Mouse (Mus musculus): ENCODE measurements around the gene Kncn. TPM values are rescaled to one million over a fixed set of nuclear protein-coding genes. Genes with fewer than 3 reads are reported as not detected.
A peak's percentile ranks its signal among the peaks of the same experiment; 100 is the strongest.

The Kncn gene
- polyA plus RNA-seq, 1 experiment from 2014 or later: not detected

DNA sequence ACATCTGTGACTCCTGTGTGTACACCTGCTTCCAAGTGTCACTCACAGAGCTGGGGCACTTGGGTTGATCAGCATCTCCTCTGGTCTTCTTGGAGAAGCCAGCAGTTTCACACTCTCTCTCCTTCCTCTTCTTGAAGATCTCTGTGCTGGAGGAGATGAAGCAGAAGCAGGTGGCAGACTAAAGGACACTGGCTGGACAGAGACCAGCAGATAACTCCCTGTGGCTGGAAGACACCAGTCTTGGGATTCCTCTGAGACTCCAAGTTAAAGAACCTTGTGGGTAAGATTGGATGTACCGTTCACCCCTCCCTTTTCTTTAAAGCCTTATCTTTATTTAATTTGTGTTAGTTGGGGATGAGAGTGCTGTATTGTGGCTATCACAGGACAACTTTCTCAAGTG is 36.1 kb upstream of the Kncn start:
- Histone ChIP-seq H3K9me3 (ENCODE audit: control insufficient read depth, low read length) (no peaks in the 10 kb centered on the region), H3K27ac (replicated peaks; ENCODE audit: low read depth, low read length) (no peak overlapping the region), H3K4me2 (ENCODE audit: low read depth, severe bottlenecking) (no peak overlapping the region), H3K27me3 (ENCODE audit: control insufficient read depth, insufficient read depth, low read length) (no peaks in the 10 kb centered on the region), H3K36me3 (ENCODE audit: control insufficient read depth, insufficient read depth, low read length) (peaks cover 10% of the 10 kb centered on the region), H3K4me3 (ENCODE audit: low read depth, low read length) (no peak overlapping the region), H3K9ac (ENCODE audit: low read length) (no peak overlapping the region), H3K4me1 (ENCODE audit: control insufficient read depth, insufficient read depth, low read length) (0 out of 2 replicates have a peak, but pooled peaks cover 7% of the 10 kb centered on the region)
- DNase-seq (ENCODE audit: low spot score) (no peak), ATAC-seq (ENCODE audit: insufficient number of reproducible peaks, low FRiP score, low TSS enrichment, low read depth) (no peak)
- 93% methylated on average over 1 of the region's 1 CpGs for WGBS

GRCm38 (mm10) chr4:115848990-115849677 is 35.1 kb upstream of the Kncn start:
- Histone ChIP-seq H3K4me2 (ENCODE audit: low read depth, severe bottlenecking) (no peak overlapping the region), H3K9ac (ENCODE audit: low read length) (no peak overlapping the region), H3K36me3 (ENCODE audit: control insufficient read depth, insufficient read depth, low read length) (peaks cover 10% of the 10 kb centered on the region), H3K4me1 (ENCODE audit: control insufficient read depth, insufficient read depth, low read length) (peaks cover 5% of the 10 kb centered on the region; the same call in 1 of the 2 replicates), H3K27ac (replicated peaks; ENCODE audit: low read depth, low read length) (no peak overlapping the region), H3K27me3 (ENCODE audit: control insufficient read depth, insufficient read depth, low read length) (no peaks in the 10 kb centered on the region), H3K9me3 (ENCODE audit: control insufficient read depth, low read length) (no peaks in the 10 kb centered on the region), H3K4me3 (ENCODE audit: low read depth, low read length) (no peak overlapping the region)
- 70% methylated on average over 8 of the region's 8 CpGs for WGBS
- no peak for DNase-seq (ENCODE audit: low spot score)
- ATAC-seq (ENCODE audit: insufficient number of reproducible peaks, low FRiP score, low TSS enrichment, low read depth): no peak

DNA sequence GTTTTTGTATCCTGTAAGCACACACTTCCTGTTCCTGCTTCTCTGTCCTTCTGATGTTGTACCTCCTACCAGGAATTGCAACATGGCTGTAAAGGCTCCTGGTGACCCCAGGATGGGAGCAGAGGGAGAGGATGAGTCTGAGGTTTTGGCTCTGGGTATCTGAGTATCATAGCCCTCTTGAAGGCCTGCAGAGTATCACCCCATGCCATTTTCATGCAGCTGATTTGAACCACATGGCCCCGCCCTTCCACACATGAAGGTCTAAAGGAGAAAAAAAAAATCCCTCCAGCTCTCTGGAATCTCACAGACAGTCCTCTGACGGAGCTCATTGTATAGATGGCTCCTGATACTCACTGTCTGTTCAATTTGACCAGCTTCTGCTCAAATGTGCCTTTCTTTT is 34.1 kb upstream of the Kncn start:
- H3K9me3 ChIP-seq (ENCODE audit: control insufficient read depth, low read length): no peaks in the 10 kb centered on the region
- 84% methylated on average over 2 of the region's 2 CpGs for WGBS
- peaks cover 12% of the 10 kb centered on the region for H3K4me1 ChIP-seq (ENCODE audit: control insufficient read depth, insufficient read depth, low read length)
- no peaks in the 10 kb centered on the region for H3K27me3 ChIP-seq (ENCODE audit: control insufficient read depth, insufficient read depth, low read length)
- no peak overlapping the region for H3K4me3 ChIP-seq (ENCODE audit: low read depth, low read length)
- H3K9ac ChIP-seq (ENCODE audit: low read length): no peak overlapping the region
- ATAC-seq (ENCODE audit: insufficient number of reproducible peaks, low FRiP score, low TSS enrichment, low read depth) (no peak), DNase-seq (ENCODE audit: low spot score) (no peak)
- H3K27ac ChIP-seq (replicated peaks; ENCODE audit: low read depth, low read length): no peak overlapping the region
- H3K4me2 ChIP-seq (ENCODE audit: low read depth, severe bottlenecking): no peak overlapping the region
- peaks cover 10% of the 10 kb centered on the region for H3K36me3 ChIP-seq (ENCODE audit: control insufficient read depth, insufficient read depth, low read length)

DNA sequence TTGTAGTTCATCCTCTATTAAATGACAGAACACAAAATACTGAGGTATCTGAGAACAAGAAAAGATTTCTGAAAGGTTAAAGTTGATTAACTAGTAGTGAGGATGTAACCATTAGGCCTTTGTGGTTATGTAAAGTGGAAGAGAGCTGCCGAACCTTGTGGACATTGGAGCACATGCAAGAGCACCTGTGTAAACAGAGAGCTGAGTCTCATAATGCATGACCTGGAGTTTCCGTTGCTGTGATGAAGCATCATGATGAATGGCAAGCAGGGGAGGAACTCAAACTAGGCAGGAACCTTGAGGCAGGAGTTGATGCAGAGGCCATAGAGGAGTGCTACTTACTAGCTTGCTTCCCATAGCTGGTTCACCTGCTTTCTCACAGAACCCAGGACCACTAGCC is 33.6 kb upstream of the Kncn start:
- H3K9me3 ChIP-seq (ENCODE audit: control insufficient read depth, low read length): no peaks in the 10 kb centered on the region
- no peak overlapping the region for H3K4me2 ChIP-seq (ENCODE audit: low read depth, severe bottlenecking)
- H3K27me3 ChIP-seq (ENCODE audit: control insufficient read depth, insufficient read depth, low read length): no peaks in the 10 kb centered on the region
- H3K27ac ChIP-seq (replicated peaks; ENCODE audit: low read depth, low read length): no peak overlapping the region
- H3K9ac ChIP-seq (ENCODE audit: low read length): no peak overlapping the region
- no peak overlapping the region for H3K4me3 ChIP-seq (ENCODE audit: low read depth, low read length)
- no peak for DNase-seq (ENCODE audit: low spot score)
- H3K36me3 ChIP-seq (ENCODE audit: control insufficient read depth, insufficient read depth, low read length): peaks cover 10% of the 10 kb centered on the region
- no peak for ATAC-seq (ENCODE audit: insufficient number of reproducible peaks, low FRiP score, low TSS enrichment, low read depth)
- WGBS: 62% methylated on average over 2 of the region's 2 CpGs
- peaks cover 18% of the 10 kb centered on the region for H3K4me1 ChIP-seq (ENCODE audit: control insufficient read depth, insufficient read depth, low read length)

DNA sequence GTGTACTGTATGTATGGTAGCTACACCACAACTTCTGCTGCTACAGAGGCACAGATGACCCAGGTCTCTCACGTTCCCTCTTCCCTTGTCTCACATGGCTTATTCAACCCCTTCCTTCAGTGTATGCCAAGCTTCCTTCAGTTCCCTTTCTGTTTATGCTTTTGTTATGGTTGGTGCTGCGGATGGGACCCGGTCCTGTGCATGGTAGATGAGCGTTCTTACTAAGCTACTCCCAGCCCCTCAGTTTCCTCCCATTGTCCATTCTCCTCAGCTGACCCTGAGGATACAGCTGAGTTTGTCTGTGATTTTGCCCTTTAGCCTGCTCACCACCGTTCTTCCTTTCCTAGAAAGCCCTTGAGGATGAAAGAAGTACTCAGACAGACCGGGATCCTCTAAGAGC is 32.6 kb upstream of the Kncn start:
- ATAC-seq (ENCODE audit: insufficient number of reproducible peaks, low FRiP score, low TSS enrichment, low read depth) (no peak), DNase-seq (ENCODE audit: low spot score) (no peak)
- Histone ChIP-seq H3K9me3 (ENCODE audit: control insufficient read depth, low read length) (no peaks in the 10 kb centered on the region), H3K4me3 (ENCODE audit: low read depth, low read length) (no peak overlapping the region), H3K36me3 (ENCODE audit: control insufficient read depth, insufficient read depth, low read length) (peaks cover 10% of the 10 kb centered on the region), H3K27me3 (ENCODE audit: control insufficient read depth, insufficient read depth, low read length) (no peaks in the 10 kb centered on the region), H3K4me1 (ENCODE audit: control insufficient read depth, insufficient read depth, low read length) (peaks cover 25% of the 10 kb centered on the region), H3K9ac (ENCODE audit: low read length) (no peak overlapping the region), H3K4me2 (ENCODE audit: low read depth, severe bottlenecking) (no peak overlapping the region), H3K27ac (replicated peaks; ENCODE audit: low read depth, low read length) (no peak overlapping the region)
- WGBS: 92% methylated on average over 6 of the region's 6 CpGs

GRCm38 (mm10) chr4:115855100-115855499 is 29.1 kb upstream of the Kncn start:
- peaks cover 25% of the 10 kb centered on the region for H3K4me1 ChIP-seq (ENCODE audit: control insufficient read depth, insufficient read depth, low read length)
- H3K9ac ChIP-seq (ENCODE audit: low read length): no peak overlapping the region
- no peaks in the 10 kb centered on the region for H3K27me3 ChIP-seq (ENCODE audit: control insufficient read depth, insufficient read depth, low read length)
- DNase-seq (ENCODE audit: low spot score): no peak
- H3K4me3 ChIP-seq (ENCODE audit: low read depth, low read length): no peak overlapping the region
- H3K36me3 ChIP-seq (ENCODE audit: control insufficient read depth, insufficient read depth, low read length): peaks cover 6% of the 10 kb centered on the region
- no peaks in the 10 kb centered on the region for H3K9me3 ChIP-seq (ENCODE audit: control insufficient read depth, low read length)
- WGBS: 27% methylated on average over 6 of the region's 6 CpGs
- H3K4me2 ChIP-seq (ENCODE audit: low read depth, severe bottlenecking): no peak overlapping the region; the same call in 1 of the 2 replicates
- H3K27ac ChIP-seq (replicated peaks; ENCODE audit: low read depth, low read length): 0 out of 2 replicates have a peak overlapping the region, but pooled peaks have one; percentile 26
- peak; percentile 41; the same call in 1 of the 2 replicates for ATAC-seq (ENCODE audit: insufficient number of reproducible peaks, low FRiP score, low TSS enrichment, low read depth)

- peaks cover 25% of the 10 kb centered on the region for H3K4me1 ChIP-seq (ENCODE audit: control insufficient read depth, insufficient read depth, low read length)
- H3K9me3 ChIP-seq (ENCODE audit: control insufficient read depth, low read length): no peaks in the 10 kb centered on the region
- H3K4me3 ChIP-seq (ENCODE audit: low read depth, low read length): no peak overlapping the region
- H3K4me2 ChIP-seq (ENCODE audit: low read depth, severe bottlenecking): no peak overlapping the region; the same call in 1 of the 2 replicates
- H3K36me3 ChIP-seq (ENCODE audit: control insufficient read depth, insufficient read depth, low read length): peaks cover 6% of the 10 kb centered on the region
- H3K27ac ChIP-seq (replicated peaks; ENCODE audit: low read depth, low read length): 0 out of 2 replicates have a peak overlapping the region, but pooled peaks have one; percentile 26
- H3K27me3 ChIP-seq (ENCODE audit: control insufficient read depth, insufficient read depth, low read length): no peaks in the 10 kb centered on the region
- no peak for DNase-seq (ENCODE audit: low spot score)
- no peak overlapping the region for H3K9ac ChIP-seq (ENCODE audit: low read length)
- 71% methylated on average over 4 of the region's 4 CpGs for WGBS
- ATAC-seq (ENCODE audit: insufficient number of reproducible peaks, low FRiP score, low TSS enrichment, low read depth): no peak
Observed at GRCm38 (mm10) chr4:115855609-115856008, 28.6 kb upstream of the Kncn start.

DNA sequence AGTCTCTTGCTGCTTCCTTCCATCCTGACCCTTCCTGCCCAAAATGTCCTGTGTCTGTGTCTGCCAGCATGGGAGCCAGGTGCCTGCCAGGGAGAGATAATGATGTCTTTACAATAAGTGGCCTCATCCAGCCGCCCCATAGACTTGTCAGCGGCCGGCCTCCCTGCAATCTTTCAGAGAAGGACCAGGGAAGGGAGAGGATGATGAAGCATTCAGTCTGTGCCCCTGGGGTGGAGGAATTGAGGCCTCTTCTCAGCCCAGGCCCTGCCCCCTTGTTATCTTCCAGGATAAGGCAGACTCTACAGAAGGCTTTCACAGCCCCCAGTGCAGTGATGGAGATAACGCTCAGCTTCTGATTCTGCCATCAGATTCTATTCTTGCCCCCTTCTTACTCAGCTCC is 27.9 kb upstream of the Kncn start:
- no peak for DNase-seq (ENCODE audit: low spot score)
- no peak overlapping the region for H3K27ac ChIP-seq (replicated peaks; ENCODE audit: low read depth, low read length)
- no peaks in the 10 kb centered on the region for H3K9me3 ChIP-seq (ENCODE audit: control insufficient read depth, low read length)
- no peak overlapping the region for H3K9ac ChIP-seq (ENCODE audit: low read length)
- peaks cover 25% of the 10 kb centered on the region for H3K4me1 ChIP-seq (ENCODE audit: control insufficient read depth, insufficient read depth, low read length)
- H3K4me3 ChIP-seq (ENCODE audit: low read depth, low read length): no peak overlapping the region
- no peaks in the 10 kb centered on the region for H3K27me3 ChIP-seq (ENCODE audit: control insufficient read depth, insufficient read depth, low read length)
- peaks cover 6% of the 10 kb centered on the region; the same call in 1 of the 2 replicates for H3K36me3 ChIP-seq (ENCODE audit: control insufficient read depth, insufficient read depth, low read length)
- no peak for ATAC-seq (ENCODE audit: insufficient number of reproducible peaks, low FRiP score, low TSS enrichment, low read depth)
- whole genome bisulfite sequencing: 71% methylated on average over 4 of the region's 4 CpGs
- H3K4me2 ChIP-seq (ENCODE audit: low read depth, severe bottlenecking): no peak overlapping the region

Measured in limb, embryonic 11.5 days (tissue).